Mouse (Mus musculus) heart, embryonic 13.5 days (tissue): ENCODE results near the gene Rgs5. TPM values are rescaled to one million over a fixed set of nuclear protein-coding genes. Genes with fewer than 3 reads are reported as not detected.

Experiments used
- ATAC-seq: fragments of 200-750 bp; cut with Nextera tagmentation; 2 replicates; pipeline ENCODE4 v1.8.0; 2017; ENCODE audit warnings: moderate TSS enrichment; ENCODE audit not compliant: insufficient number of reproducible peaks, low FRiP score, low TSS enrichment; ENCODE audit errors: extremely low read depth
- H3K27ac ChIP-seq: fragments of 300-500 bp; sonication (generic); replicated peaks from 2 replicates; pipeline ENCODE4 v1.5.1; 2015; ENCODE audit warnings: moderate library complexity, mild to moderate bottlenecking, inconsistent platforms
- H3K27me3 ChIP-seq: fragments of 300-500 bp; sonication (generic); replicated peaks from 2 replicates; pipeline ENCODE4 v1.6.1; 2015; ENCODE audit warnings: mild to moderate bottlenecking, inconsistent platforms
- H3K36me3 ChIP-seq: fragments of 300-500 bp; sonication (generic); 2 replicates; pipeline ENCODE4 v1.6.1; 2015; ENCODE audit warnings: mild to moderate bottlenecking, inconsistent platforms
- H3K4me1 ChIP-seq: fragments of 300-500 bp; sonication (generic); 2 replicates; pipeline ENCODE4 v1.6.1; 2015; ENCODE audit warnings: inconsistent platforms
- H3K4me2 ChIP-seq: fragments of 300-500 bp; sonication (generic); 2 replicates; pipeline ENCODE4 v1.6.1; 2015; ENCODE audit warnings: inconsistent platforms, mild to moderate bottlenecking, moderate library complexity
- H3K4me3 ChIP-seq: fragments of 300-500 bp; sonication (generic); 2 replicates; pipeline ENCODE4 v1.5.1; 2015; ENCODE audit warnings: moderate library complexity, mild to moderate bottlenecking, inconsistent platforms
- H3K9ac ChIP-seq: fragments of 300-500 bp; sonication (generic); 2 replicates; pipeline ENCODE4 v1.6.1; 2015; ENCODE audit warnings: inconsistent platforms, mild to moderate bottlenecking, moderate library complexity
- H3K9me3 ChIP-seq: fragments of 300-500 bp; sonication (generic); 2 replicates; pipeline ENCODE4 v1.6.1; 2016; ENCODE audit warnings: inconsistent platforms
- WGBS: fragments of 180-500 bp; shearing (Covaris S2); methylation state at CpG from one replicate; pipeline ENCODE4 v1.1.7; 2015; ENCODE audit warnings: mixed read lengths; 5-methylcytosine and 5-hydroxymethylcytosine counted together
- polyA plus RNA-seq: library from polyadenylated mRNA; unstranded; fragments of >200 nt; fragmentation: Nextera tagmentation; extraction: Ambion mirVana; gene quantifications from 2 replicates; pipeline ENCODE4 v1.2.1, GENCODE M21; 2015

The Rgs5 gene
- polyA plus RNA-seq, 1 experiment from 2014 or later: 4.6 TPM

GRCm38 (mm10) chr1:169680455-169681208 lies 25.3 kb downstream of the Rgs5 start:
- H3K27me3 ChIP-seq: no peaks in the 10 kb centered on the region
- no peak overlapping the region for H3K4me2 ChIP-seq
- H3K36me3 ChIP-seq: no peaks in the 10 kb centered on the region
- no peaks in the 10 kb centered on the region for H3K9me3 ChIP-seq
- no peak overlapping the region for H3K4me3 ChIP-seq
- 73% methylated on average over 9 of the region's 9 CpGs for WGBS
- no peak overlapping the region for H3K27ac ChIP-seq
- ATAC-seq: no peak
- H3K4me1 ChIP-seq: no peaks in the 10 kb centered on the region
- no peak overlapping the region for H3K9ac ChIP-seq

GRCm38 (mm10) chr1:169682775-169683497 lies 27.6 kb downstream of the Rgs5 start:
- no peak overlapping the region for H3K27ac ChIP-seq
- H3K4me2 ChIP-seq: no peak overlapping the region
- no peaks in the 10 kb centered on the region for H3K27me3 ChIP-seq
- no peaks in the 10 kb centered on the region for H3K36me3 ChIP-seq
- no peak for ATAC-seq
- H3K4me1 ChIP-seq: no peaks in the 10 kb centered on the region
- no peaks in the 10 kb centered on the region for H3K9me3 ChIP-seq
- WGBS: 69% methylated on average over 7 of the region's 7 CpGs
- H3K4me3 ChIP-seq: no peak overlapping the region
- no peak overlapping the region for H3K9ac ChIP-seq

- no peak for ATAC-seq
- WGBS: 71% methylated on average over 5 of the region's 5 CpGs
- Histone ChIP-seq H3K9me3 (no peaks in the 10 kb centered on the region), H3K36me3 (no peaks in the 10 kb centered on the region), H3K4me2 (no peak overlapping the region), H3K27me3 (no peaks in the 10 kb centered on the region), H3K4me1 (no peaks in the 10 kb centered on the region), H3K9ac (no peak overlapping the region), H3K4me3 (no peak overlapping the region), H3K27ac (no peak overlapping the region)
Measured at GRCm38 (mm10) chr1:169685257-169685656, 30.0 kb downstream of the Rgs5 start.

- no peaks in the 10 kb centered on the region for H3K36me3 ChIP-seq
- 68% methylated on average over 2 of the region's 2 CpGs for WGBS
Measured at GRCm38 (mm10) chr1:169693040-169693439, 37.7 kb downstream of the Rgs5 start.

GRCm38 (mm10) chr1:169693537-169693936 lies 38.2 kb downstream of the Rgs5 start:
- Histone ChIP-seq H3K36me3 (no peaks in the 10 kb centered on the region), H3K27me3 (no peaks in the 10 kb centered on the region), H3K4me2 (no peak overlapping the region), H3K4me3 (no peak overlapping the region), H3K27ac (no peak overlapping the region), H3K4me1 (no peaks in the 10 kb centered on the region), H3K9me3 (no peaks in the 10 kb centered on the region), H3K9ac (no peak overlapping the region)
- WGBS: 62% methylated on average over 3 of the region's 3 CpGs
- no peak for ATAC-seq

More at GRCm38 (mm10) chr1:169693040-169693439, 37.7 kb downstream of the Rgs5 start:
- H3K4me1 ChIP-seq: no peaks in the 10 kb centered on the region
- H3K9me3 ChIP-seq: no peaks in the 10 kb centered on the region
- no peak for ATAC-seq
- H3K4me2 ChIP-seq: no peak overlapping the region
- no peak overlapping the region for H3K27ac ChIP-seq
- H3K9ac ChIP-seq: no peak overlapping the region
- H3K4me3 ChIP-seq: no peak overlapping the region
- no peaks in the 10 kb centered on the region for H3K27me3 ChIP-seq

GRCm38 (mm10) chr1:169695356-169695755 lies 40.1 kb downstream of the Rgs5 start:
- Histone ChIP-seq H3K9me3 (no peaks in the 10 kb centered on the region), H3K27ac (no peak overlapping the region), H3K4me2 (no peak overlapping the region), H3K4me3 (no peak overlapping the region), H3K9ac (no peak overlapping the region), H3K36me3 (no peaks in the 10 kb centered on the region), H3K27me3 (no peaks in the 10 kb centered on the region), H3K4me1 (no peaks in the 10 kb centered on the region)
- WGBS: 60% methylated on average over 3 of the region's 3 CpGs
- ATAC-seq: no peak

- no peak overlapping the region for H3K9ac ChIP-seq
- no peak overlapping the region for H3K27ac ChIP-seq
- H3K27me3 ChIP-seq: no peaks in the 10 kb centered on the region
- no peak overlapping the region for H3K4me3 ChIP-seq
- H3K36me3 ChIP-seq: no peaks in the 10 kb centered on the region
- 65% methylated on average over 4 of the region's 4 CpGs for WGBS
- H3K4me2 ChIP-seq: no peak overlapping the region
- H3K4me1 ChIP-seq: no peaks in the 10 kb centered on the region
- no peaks in the 10 kb centered on the region for H3K9me3 ChIP-seq
- no peak for ATAC-seq
Measured at GRCm38 (mm10) chr1:169697236-169697635, 41.9 kb downstream of the Rgs5 start.

- ATAC-seq: no peak
- H3K36me3 ChIP-seq: no peaks in the 10 kb centered on the region
- no peak overlapping the region for H3K4me3 ChIP-seq
Measured at GRCm38 (mm10) chr1:169699184-169699583, 43.9 kb downstream of the Rgs5 start.

GRCm38 (mm10) chr1:169704395-169705087 lies 49.2 kb downstream of the Rgs5 start:
- Histone ChIP-seq H3K27me3 (no peaks in the 10 kb centered on the region), H3K9ac (no peak overlapping the region), H3K27ac (no peak overlapping the region), H3K9me3 (no peaks in the 10 kb centered on the region), H3K36me3 (no peaks in the 10 kb centered on the region), H3K4me1 (no peaks in the 10 kb centered on the region), H3K4me3 (no peak overlapping the region), H3K4me2 (no peak overlapping the region)
- ATAC-seq: no peak
- WGBS: 77% methylated on average over 4 of the region's 4 CpGs

More at GRCm38 (mm10) chr1:169699184-169699583, 43.9 kb downstream of the Rgs5 start:
- Histone ChIP-seq H3K9ac (no peak overlapping the region), H3K27me3 (no peaks in the 10 kb centered on the region), H3K4me2 (no peak overlapping the region), H3K9me3 (no peaks in the 10 kb centered on the region), H3K27ac (no peak overlapping the region), H3K4me1 (no peaks in the 10 kb centered on the region)
- 83% methylated on average over 2 of the region's 2 CpGs for WGBS

- no peak overlapping the region for H3K4me2 ChIP-seq
- ATAC-seq: no peak
- H3K36me3 ChIP-seq: no peaks in the 10 kb centered on the region
- no peak overlapping the region for H3K4me3 ChIP-seq
- no peak overlapping the region for H3K9ac ChIP-seq
- no peak overlapping the region for H3K27ac ChIP-seq
- no peaks in the 10 kb centered on the region for H3K4me1 ChIP-seq
- no peaks in the 10 kb centered on the region for H3K27me3 ChIP-seq
- H3K9me3 ChIP-seq: no peaks in the 10 kb centered on the region
- 70% methylated on average over 2 of the region's 2 CpGs for WGBS
Measured at GRCm38 (mm10) chr1:169721836-169722235, 66.5 kb downstream of the Rgs5 start.

GRCm38 (mm10) chr1:169726319-169726718 lies 71.0 kb downstream of the Rgs5 start:
- H3K9me3 ChIP-seq: no peaks in the 10 kb centered on the region
- no peak overlapping the region for H3K4me2 ChIP-seq
- no peaks in the 10 kb centered on the region for H3K4me1 ChIP-seq
- H3K4me3 ChIP-seq: no peak overlapping the region
- WGBS: 61% methylated on average over 3 of the region's 3 CpGs
- H3K36me3 ChIP-seq: no peaks in the 10 kb centered on the region
- H3K9ac ChIP-seq: no peak overlapping the region
- H3K27ac ChIP-seq: no peak overlapping the region
- H3K27me3 ChIP-seq: no peaks in the 10 kb centered on the region
- no peak for ATAC-seq
